Mouse (Mus musculus) heart, embryonic 11.5 days (tissue): ENCODE measurements around the gene Prss42. TPM values are rescaled to one million over a fixed set of nuclear protein-coding genes. Genes with fewer than 3 reads are reported as not detected.
A peak's percentile ranks its signal among the peaks of the same experiment; 100 is the strongest.

Experiments
- ATAC-seq: fragments of 200-750 bp; cut with Nextera tagmentation; replicated peaks from 2 replicates; pipeline ENCODE4 v1.8.0; 2017; ENCODE audit warnings: moderate library complexity; ENCODE audit not compliant: insufficient number of reproducible peaks, low FRiP score, low TSS enrichment
- H3K27ac ChIP-seq: fragments of 300-500 bp; sonication (generic); 2 replicates; pipeline ENCODE4 v1.5.1; 2014; ENCODE audit warnings: mild to moderate bottlenecking, low read depth, low read length
- H3K27me3 ChIP-seq: fragments of 300-500 bp; sonication (generic); 2 replicates; pipeline ENCODE4 v1.6.1; 2014; ENCODE audit warnings: mild to moderate bottlenecking, low read length, mixed read lengths; ENCODE audit not compliant: control insufficient read depth, insufficient read depth
- H3K36me3 ChIP-seq: fragments of 300-500 bp; sonication (generic); 2 replicates; pipeline ENCODE4 v1.6.1; 2014; ENCODE audit warnings: mild to moderate bottlenecking, low read length, moderate library complexity, mixed read lengths; ENCODE audit not compliant: control insufficient read depth, insufficient read depth
- H3K4me1 ChIP-seq: fragments of 300-500 bp; sonication (generic); 2 replicates; pipeline ENCODE4 v1.6.1; 2014; ENCODE audit warnings: low read length; ENCODE audit not compliant: control insufficient read depth, insufficient read depth
- H3K4me2 ChIP-seq: fragments of 300-500 bp; sonication (generic); 2 replicates; pipeline ENCODE4 v1.6.1; 2014; ENCODE audit warnings: mild to moderate bottlenecking, moderate library complexity
- H3K4me3 ChIP-seq: fragments of 300-500 bp; sonication (generic); 2 replicates; pipeline ENCODE4 v1.5.1; 2014; ENCODE audit warnings: low read depth, low read length
- H3K9ac ChIP-seq: fragments of 300-500 bp; sonication (generic); 2 replicates; pipeline ENCODE4 v1.6.1; 2014; ENCODE audit warnings: mild to moderate bottlenecking, low read depth, low read length, moderate library complexity
- H3K9me3 ChIP-seq: fragments of 300-500 bp; sonication (generic); replicated peaks from 2 replicates; pipeline ENCODE4 v1.6.1; 2016; ENCODE audit warnings: low read length; ENCODE audit not compliant: control insufficient read depth
- WGBS: fragments of 180-500 bp; shearing (Covaris S2); extraction: QIAGEN DNeasy Blood & Tissue Kit; methylation state at CpG from one replicate; pipeline ENCODE4 v1.1.7; 2014; ENCODE audit not compliant: insufficient replicate concordance; 5-methylcytosine and 5-hydroxymethylcytosine counted together
- polyA plus RNA-seq: library from polyadenylated mRNA; unstranded; fragments of >200 nt; fragmentation: Nextera tagmentation; extraction: Ambion mirVana; gene quantifications from 2 replicates; pipeline ENCODE4 v1.2.1, GENCODE M21; 2014

Prss42 gene
- polyA plus RNA-seq, 1 experiment from 2014 or later = not detected

DNA sequence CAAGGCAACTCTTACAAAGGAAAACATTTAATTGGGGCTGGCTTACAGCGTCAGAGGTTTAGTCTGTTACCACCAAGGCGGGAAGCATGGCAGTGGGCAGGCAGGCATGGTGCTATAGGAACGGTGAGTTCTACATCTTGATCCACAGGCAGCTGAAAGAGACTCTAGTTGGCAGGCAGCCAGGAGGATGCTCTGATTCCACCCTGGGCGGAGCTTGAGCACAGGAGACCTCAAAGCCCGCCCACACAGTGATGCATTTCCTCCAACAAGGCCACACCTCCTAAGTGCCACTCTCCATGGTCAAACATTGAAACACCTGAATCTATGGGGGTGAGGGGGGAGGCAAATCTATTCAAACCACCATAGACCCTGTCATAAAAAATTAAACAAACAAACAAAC is 35.1 kb downstream of the Prss42 start:
- H3K4me3 ChIP-seq = no peak overlapping the region
- H3K4me2 ChIP-seq = no peak overlapping the region
- no peak overlapping the region for H3K9ac ChIP-seq
- H3K27ac ChIP-seq = no peak overlapping the region
- H3K27me3 ChIP-seq = no peaks in the 10 kb centered on the region
- no peak for ATAC-seq
- H3K4me1 ChIP-seq = no peaks in the 10 kb centered on the region
- WGBS = 72% methylated on average over 5 of the region's 5 CpGs
- H3K9me3 ChIP-seq = no peaks in the 10 kb centered on the region
- no peaks in the 10 kb centered on the region for H3K36me3 ChIP-seq

GRCm38 (mm10) chr9:110834411-110834810 is 36.4 kb downstream of the Prss42 start, which contains the start of gene Prss45:
Gene Prss45 (plus strand): TSS chr9:110834588.
- no peaks in the 10 kb centered on the region for H3K36me3 ChIP-seq
- H3K4me2 ChIP-seq = peak within 1 kb of the TSS; percentile 20; the same call in 1 of the 2 replicates
- H3K9ac ChIP-seq = no peak within 1 kb of the TSS
- H3K27me3 ChIP-seq = no peaks in the 10 kb centered on the region
- no peaks in the 10 kb centered on the region for H3K9me3 ChIP-seq
- no peak within 1 kb of the TSS for H3K4me3 ChIP-seq
- H3K4me1 ChIP-seq = no peaks in the 10 kb centered on the region
- no peak for ATAC-seq
- no peak within 1 kb of the TSS for H3K27ac ChIP-seq
- WGBS = 63% methylated on average over 19 of the region's 19 CpGs

DNA sequence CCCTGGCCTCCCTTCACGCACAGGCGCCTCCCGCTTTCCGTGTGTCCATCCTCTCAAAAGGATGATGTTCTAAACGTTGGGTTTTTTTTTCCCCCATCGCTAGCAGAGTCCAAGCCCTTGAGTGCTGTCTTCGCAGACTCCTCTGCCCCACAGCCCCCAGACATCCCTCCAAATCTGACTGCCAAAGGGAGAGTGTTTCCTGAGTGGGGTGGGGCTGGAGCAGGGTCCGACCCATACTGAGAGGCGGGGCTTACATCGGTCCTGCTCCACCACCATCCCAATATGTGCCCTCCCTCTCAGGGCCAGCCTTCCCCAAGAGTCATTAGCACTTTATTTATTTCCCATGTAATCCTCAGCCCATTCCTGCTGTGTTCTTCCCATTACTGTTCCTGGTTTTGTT is 37.0 kb downstream of the Prss42 start:
- no peak overlapping the region for H3K9ac ChIP-seq
- no peak overlapping the region for H3K4me3 ChIP-seq
- no peak overlapping the region for H3K27ac ChIP-seq
- H3K27me3 ChIP-seq = no peaks in the 10 kb centered on the region
- no peaks in the 10 kb centered on the region for H3K4me1 ChIP-seq
- no peaks in the 10 kb centered on the region for H3K36me3 ChIP-seq
- ATAC-seq = no peak
- peak overlapping the region; percentile 20; the same call in 1 of the 2 replicates for H3K4me2 ChIP-seq
- WGBS = 24% methylated on average over 10 of the region's 10 CpGs
- no peaks in the 10 kb centered on the region for H3K9me3 ChIP-seq

DNA sequence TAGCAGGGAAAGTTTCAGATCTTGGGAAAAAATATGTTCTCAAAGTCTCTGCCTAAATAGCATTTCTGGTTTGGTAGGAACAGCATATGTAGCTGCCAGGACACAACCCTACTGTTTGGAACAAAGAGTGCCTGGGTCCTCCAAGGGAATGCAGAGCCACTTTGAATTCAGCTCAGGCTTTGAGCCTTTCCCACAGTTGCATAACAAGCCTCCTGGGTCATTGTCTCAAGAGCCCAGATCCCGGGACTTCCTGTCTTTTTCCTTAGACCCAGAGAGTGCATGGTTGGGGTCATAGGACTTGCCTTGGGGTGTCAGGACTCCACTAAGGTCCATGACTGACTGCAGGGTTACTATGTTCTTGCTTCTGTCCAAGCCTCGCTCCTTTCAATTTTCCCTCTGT is 38.1 kb downstream of the Prss42 start:
- Histone ChIP-seq H3K4me1 (no peaks in the 10 kb centered on the region), H3K4me3 (no peak overlapping the region), H3K9ac (no peak overlapping the region), H3K27me3 (no peaks in the 10 kb centered on the region), H3K4me2 (no peak overlapping the region), H3K9me3 (no peaks in the 10 kb centered on the region), H3K27ac (no peak overlapping the region), H3K36me3 (no peaks in the 10 kb centered on the region)
- 68% methylated on average over 2 of the region's 2 CpGs for WGBS
- no peak for ATAC-seq

- Histone ChIP-seq H3K27ac (no peak overlapping the region), H3K4me3 (no peak overlapping the region), H3K4me1 (no peaks in the 10 kb centered on the region), H3K9me3 (no peaks in the 10 kb centered on the region), H3K27me3 (no peaks in the 10 kb centered on the region), H3K36me3 (no peaks in the 10 kb centered on the region), H3K4me2 (no peak overlapping the region), H3K9ac (no peak overlapping the region)
- 72% methylated on average over 6 of the region's 6 CpGs for WGBS
- ATAC-seq = no peak
These were observed 42.9 kb downstream of the Prss42 start for GRCm38 (mm10) chr9:110840905-110841304.

- no peaks in the 10 kb centered on the region for H3K27me3 ChIP-seq
- no peaks in the 10 kb centered on the region for H3K4me1 ChIP-seq
- WGBS = 72% methylated on average over 2 of the region's 2 CpGs
- H3K9ac ChIP-seq = no peak overlapping the region
- H3K4me2 ChIP-seq = no peak overlapping the region
- ATAC-seq = no peak
- H3K4me3 ChIP-seq = no peak overlapping the region
- no peaks in the 10 kb centered on the region for H3K36me3 ChIP-seq
- no peak overlapping the region for H3K27ac ChIP-seq
- H3K9me3 ChIP-seq = no peaks in the 10 kb centered on the region
These were observed 43.5 kb downstream of the Prss42 start for GRCm38 (mm10) chr9:110841438-110841837.

DNA sequence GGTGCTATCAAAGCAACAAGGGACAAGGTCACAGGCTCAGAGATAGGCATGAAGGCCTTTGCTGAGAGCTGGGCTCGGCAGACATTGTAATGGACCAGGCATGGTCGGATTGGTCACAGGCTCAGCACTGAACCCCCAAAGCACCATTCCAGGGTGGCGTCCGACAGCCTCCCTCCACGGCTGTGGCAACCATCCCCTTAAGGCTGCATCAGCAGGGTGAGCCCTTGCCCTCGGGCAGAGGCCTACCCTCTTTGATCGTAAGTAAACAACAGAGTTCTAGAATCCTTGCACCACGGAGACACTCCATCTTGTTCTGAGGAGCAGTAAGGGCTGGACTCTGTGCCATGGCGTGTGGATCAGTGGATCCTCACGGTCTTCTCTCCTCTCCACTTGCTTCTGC is 46.2 kb downstream of the Prss42 start, which contains the start of gene Prss46:
Prss46 (plus strand) TSS at position 301 of the 400 bp plus-strand sequence.
- 77% methylated on average over 10 of the region's 10 CpGs for WGBS
- Histone ChIP-seq H3K27ac (no peak within 1 kb of the TSS), H3K4me2 (no peak within 1 kb of the TSS), H3K36me3 (no peaks in the 10 kb centered on the region), H3K9ac (no peak within 1 kb of the TSS), H3K4me3 (no peak within 1 kb of the TSS), H3K27me3 (no peaks in the 10 kb centered on the region), H3K9me3 (no peaks in the 10 kb centered on the region), H3K4me1 (no peaks in the 10 kb centered on the region)
- no peak for ATAC-seq

GRCm38 (mm10) chr9:110849162-110849561 is 51.2 kb downstream of the Prss42 start:
- 68% methylated on average over 7 of the region's 7 CpGs for WGBS
- H3K36me3 ChIP-seq = no peaks in the 10 kb centered on the region
- H3K4me3 ChIP-seq = no peak overlapping the region
- ATAC-seq = no peak
- H3K27me3 ChIP-seq = no peaks in the 10 kb centered on the region
- H3K27ac ChIP-seq = no peak overlapping the region
- no peak overlapping the region for H3K9ac ChIP-seq
- no peaks in the 10 kb centered on the region for H3K4me1 ChIP-seq
- H3K4me2 ChIP-seq = no peak overlapping the region
- no peaks in the 10 kb centered on the region for H3K9me3 ChIP-seq
